Mouse (Mus musculus) neural tube, embryonic 13.5 days (tissue): ENCODE measurements around the gene Crocc2. TPM values are rescaled to one million over a fixed set of nuclear protein-coding genes. Genes with fewer than 3 reads are reported as not detected.
"Not testable (repeated sequence)": the region's sequence is repeated elsewhere in the genome, so short reads cannot be mapped to it uniquely, and the experiment has no call there.

Experiments
- ATAC-seq: fragments of 200-750 bp; cut with Nextera tagmentation; 2 replicates; pipeline ENCODE4 v1.8.0; 2017; ENCODE audit warnings: low read depth, mild to moderate bottlenecking, moderate TSS enrichment, moderate library complexity
- H3K27ac ChIP-seq: fragments of 300-500 bp; sonication (generic); replicated peaks from 2 replicates; pipeline ENCODE4 v1.5.1; 2015; ENCODE audit warnings: moderate library complexity, mild to moderate bottlenecking, inconsistent platforms
- H3K27me3 ChIP-seq: fragments of 300-500 bp; sonication (generic); 2 replicates; pipeline ENCODE4 v1.6.1; 2015; ENCODE audit warnings: mild to moderate bottlenecking, inconsistent platforms
- H3K36me3 ChIP-seq: fragments of 300-500 bp; sonication (generic); 2 replicates; pipeline ENCODE4 v1.6.1; 2015; ENCODE audit warnings: mild to moderate bottlenecking, inconsistent platforms
- H3K4me1 ChIP-seq: fragments of 300-500 bp; sonication (generic); replicated peaks from 2 replicates; pipeline ENCODE4 v1.6.1; 2015; ENCODE audit warnings: inconsistent platforms
- H3K4me2 ChIP-seq: fragments of 300-500 bp; sonication (generic); 2 replicates; pipeline ENCODE4 v1.6.1; 2015; ENCODE audit warnings: inconsistent platforms, mild to moderate bottlenecking, moderate library complexity
- H3K4me3 ChIP-seq: fragments of 300-500 bp; sonication (generic); 2 replicates; pipeline ENCODE4 v1.5.1; 2015; ENCODE audit warnings: mild to moderate bottlenecking, inconsistent platforms
- H3K9ac ChIP-seq: fragments of 300-500 bp; sonication (generic); 2 replicates; pipeline ENCODE4 v1.6.1; 2015; ENCODE audit warnings: moderate library complexity, mild to moderate bottlenecking, inconsistent platforms
- H3K9me3 ChIP-seq: fragments of 300-500 bp; sonication (generic); 2 replicates; pipeline ENCODE4 v1.6.1; 2016; ENCODE audit warnings: inconsistent platforms
- WGBS: fragments of 180-500 bp; shearing (Covaris S2); methylation state at CpG from one replicate; pipeline ENCODE4 v1.1.7; 2015; 5-methylcytosine and 5-hydroxymethylcytosine counted together
- polyA plus RNA-seq: library from polyadenylated mRNA; unstranded; fragments of >200 nt; fragmentation: Nextera tagmentation; extraction: Ambion mirVana; gene quantifications from 2 replicates; pipeline ENCODE4 v1.2.1, GENCODE M21; 2015

Gene Crocc2
- polyA plus RNA-seq, 1 experiment from 2014 or later = 0.35 TPM

DNA sequence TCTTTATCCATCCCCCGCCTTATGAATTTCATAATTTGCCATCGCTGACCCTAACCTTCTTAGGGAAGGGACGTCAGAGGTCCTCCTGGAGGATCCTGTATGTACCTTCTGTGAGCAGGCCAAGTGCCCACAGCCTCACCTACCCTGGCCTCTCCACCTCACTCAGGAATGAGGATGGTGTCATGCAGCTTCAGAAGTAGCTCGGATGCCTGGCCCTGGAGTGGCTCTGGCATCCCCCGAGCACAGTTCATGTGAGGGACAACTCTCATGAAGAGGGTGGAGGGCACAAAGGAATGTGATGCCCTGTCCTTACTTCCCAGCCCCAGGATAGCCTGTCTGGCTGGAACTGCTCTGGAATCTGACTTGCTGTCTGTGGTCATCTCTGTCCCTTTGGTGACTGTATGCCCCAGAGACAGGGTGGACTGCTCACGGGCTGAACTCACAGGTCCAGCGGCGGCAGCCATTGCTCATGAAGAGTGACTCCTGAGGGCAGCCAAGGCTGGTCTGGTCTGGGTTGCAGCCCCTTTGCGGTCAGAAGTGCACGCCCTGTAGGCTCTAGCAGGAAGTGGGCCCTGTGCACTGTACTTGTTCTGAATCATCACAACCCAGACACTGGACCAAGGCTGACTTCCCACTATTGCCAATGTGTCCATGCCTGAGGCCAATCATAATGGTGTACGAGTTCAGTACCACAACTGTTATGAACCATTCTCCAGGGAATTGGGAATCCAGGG lies 2.0 kb upstream of the Crocc2 start:
- no peak overlapping the region for H3K4me2 ChIP-seq
- no peaks in the 10 kb centered on the region for H3K27me3 ChIP-seq
- H3K36me3 ChIP-seq = no peaks in the 10 kb centered on the region
- no peaks in the 10 kb centered on the region for H3K9me3 ChIP-seq
- no peak overlapping the region for H3K27ac ChIP-seq
- ATAC-seq = no peak; the same call in 1 of the 2 replicates
- H3K4me3 ChIP-seq = no peak overlapping the region
- 83% methylated on average over 11 of the region's 11 CpGs for WGBS
- H3K9ac ChIP-seq = no peak overlapping the region
- H3K4me1 ChIP-seq = peaks cover 9% of the 10 kb centered on the region; the same call in 1 of the 2 replicates

DNA sequence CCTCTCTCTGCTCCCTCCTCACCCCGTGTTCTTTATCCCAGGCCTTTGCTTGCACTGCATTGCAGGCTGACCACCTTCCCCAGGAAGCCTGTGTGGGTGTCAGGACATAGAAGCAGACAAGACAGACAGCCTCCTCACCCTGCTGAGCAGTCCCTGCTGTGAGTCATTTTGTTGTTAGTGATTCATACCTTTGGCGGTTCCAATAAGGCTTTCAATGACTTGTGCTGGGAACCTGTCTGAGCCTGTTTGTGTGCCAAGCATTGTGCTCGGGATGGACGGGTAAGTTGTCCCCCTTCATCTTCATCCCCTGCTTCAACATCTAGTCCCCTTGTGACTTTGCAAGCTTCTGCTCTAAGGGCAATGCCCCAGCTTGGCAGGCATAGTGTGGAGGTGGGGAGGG lies 5.1 kb downstream of the Crocc2 start:
- H3K9ac ChIP-seq = no peak overlapping the region
- no peaks in the 10 kb centered on the region for H3K9me3 ChIP-seq
- no peak overlapping the region for H3K4me3 ChIP-seq
- WGBS = 73% methylated on average over 4 of the region's 4 CpGs
- no peak overlapping the region for H3K27ac ChIP-seq
- ATAC-seq = no peak
- H3K36me3 ChIP-seq = no peaks in the 10 kb centered on the region
- 0 out of 2 replicates have a peak, but pooled peaks cover 23% of the 10 kb centered on the region for H3K27me3 ChIP-seq
- peaks cover 23% of the 10 kb centered on the region for H3K4me1 ChIP-seq
- H3K4me2 ChIP-seq = no peak overlapping the region

DNA sequence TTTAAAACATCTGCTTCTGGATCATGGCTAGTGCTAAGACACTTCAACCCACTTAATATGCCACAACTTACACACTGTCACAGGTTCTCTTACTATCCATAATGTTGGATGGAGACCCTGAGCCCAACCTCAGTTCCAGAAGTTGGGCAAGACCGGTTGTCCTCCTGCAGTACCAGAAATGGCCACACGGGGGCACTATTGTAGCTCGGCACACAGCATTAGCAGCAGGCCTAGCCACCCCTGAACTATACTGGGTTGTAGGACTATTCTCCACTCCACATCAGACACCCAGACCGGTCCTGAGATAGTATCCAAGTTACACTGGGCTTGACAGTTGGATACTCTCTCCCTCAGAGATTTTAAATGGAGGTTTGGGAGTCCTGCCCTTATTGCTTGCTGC lies 5.9 kb downstream of the Crocc2 start:
- peak; percentile 70 for ATAC-seq
- no peak overlapping the region for H3K4me3 ChIP-seq
- H3K4me2 ChIP-seq = no peak overlapping the region
- no peaks in the 10 kb centered on the region for H3K9me3 ChIP-seq
- no peak overlapping the region for H3K27ac ChIP-seq
- H3K9ac ChIP-seq = no peak overlapping the region
- no peaks in the 10 kb centered on the region for H3K36me3 ChIP-seq
- peaks cover 22% of the 10 kb centered on the region for H3K4me1 ChIP-seq
- 1% methylated on average over 4 of the region's 4 CpGs for WGBS
- 0 out of 2 replicates have a peak, but pooled peaks cover 23% of the 10 kb centered on the region for H3K27me3 ChIP-seq

DNA sequence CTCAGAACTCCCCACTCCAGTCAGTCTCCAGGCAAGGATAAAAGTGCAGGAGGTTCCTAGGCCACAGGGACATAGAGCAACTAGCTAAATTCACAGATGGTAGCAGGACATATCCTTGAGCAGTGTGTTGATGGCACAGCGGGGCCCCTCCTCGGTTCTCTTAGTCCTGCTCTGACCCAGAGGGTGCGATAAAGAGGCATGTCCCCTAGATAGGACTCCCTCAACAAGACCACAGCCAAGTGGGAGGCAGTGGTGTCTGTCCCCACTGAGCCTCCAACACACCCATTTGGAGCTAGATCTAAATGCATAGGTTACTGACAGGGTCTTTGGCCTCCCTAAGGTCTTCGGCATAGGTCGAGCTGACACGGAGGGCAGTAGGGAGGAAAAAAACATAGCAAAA lies 7.3 kb downstream of the Crocc2 start:
- Histone ChIP-seq H3K4me2 (peak overlapping the region; percentile 81), H3K9me3 (no peaks in the 10 kb centered on the region), H3K27ac (no peak overlapping the region), H3K4me3 (peak overlapping the region; percentile 43; the same call in 1 of the 2 replicates), H3K9ac (peak overlapping the region; percentile 71; the same call in 1 of the 2 replicates), H3K4me1 (peaks cover 22% of the 10 kb centered on the region), H3K36me3 (no peaks in the 10 kb centered on the region), H3K27me3 (0 out of 2 replicates have a peak, but pooled peaks cover 23% of the 10 kb centered on the region)
- 20% methylated on average over 6 of the region's 6 CpGs for WGBS
- ATAC-seq = no peak

DNA sequence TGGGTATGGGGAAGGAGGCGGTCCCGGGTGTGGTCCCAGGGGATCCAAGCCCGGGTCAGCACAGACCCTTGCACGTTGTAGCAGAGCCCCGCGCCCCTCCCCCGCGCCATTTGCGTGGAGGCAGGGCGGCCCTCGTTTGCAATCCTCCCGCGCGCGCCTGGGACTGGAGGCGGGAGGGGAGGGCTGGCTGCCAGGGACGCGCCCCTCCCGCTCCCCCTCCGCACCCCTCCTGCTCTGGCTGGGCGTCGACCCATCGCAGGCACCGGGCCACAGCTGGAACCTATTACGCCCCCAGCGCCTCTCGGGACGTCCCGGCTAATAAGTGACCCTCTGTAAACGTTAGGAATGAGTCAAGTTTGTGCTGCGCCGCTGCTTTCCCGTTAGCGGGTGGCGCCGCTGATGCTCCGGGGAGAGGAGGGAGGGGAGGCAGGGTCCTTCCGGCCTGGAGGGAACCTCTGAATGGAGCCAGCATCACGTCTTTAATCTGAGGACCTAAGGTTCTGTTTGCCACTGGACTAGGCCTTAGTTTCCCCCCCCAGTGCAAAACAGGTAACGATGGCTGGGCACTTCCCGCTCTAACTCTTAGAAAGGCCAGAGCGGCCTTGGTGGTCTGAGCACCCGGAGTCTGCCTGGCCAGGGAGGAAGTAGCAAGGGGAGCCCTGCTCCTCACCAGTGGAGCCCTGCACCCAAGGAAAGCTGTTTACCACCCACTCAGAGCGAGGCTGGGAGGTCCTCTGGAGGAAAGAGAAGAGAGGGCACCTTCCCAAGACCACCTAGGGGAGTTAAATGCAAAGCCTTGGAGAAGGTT lies 8.2 kb downstream of the Crocc2 start:
- peak; percentile 62 for ATAC-seq
- WGBS = 2% methylated on average over 44 of the region's 44 CpGs
- H3K27ac ChIP-seq = peak overlapping the region; percentile 33; the same call in 1 of the 2 replicates

DNA sequence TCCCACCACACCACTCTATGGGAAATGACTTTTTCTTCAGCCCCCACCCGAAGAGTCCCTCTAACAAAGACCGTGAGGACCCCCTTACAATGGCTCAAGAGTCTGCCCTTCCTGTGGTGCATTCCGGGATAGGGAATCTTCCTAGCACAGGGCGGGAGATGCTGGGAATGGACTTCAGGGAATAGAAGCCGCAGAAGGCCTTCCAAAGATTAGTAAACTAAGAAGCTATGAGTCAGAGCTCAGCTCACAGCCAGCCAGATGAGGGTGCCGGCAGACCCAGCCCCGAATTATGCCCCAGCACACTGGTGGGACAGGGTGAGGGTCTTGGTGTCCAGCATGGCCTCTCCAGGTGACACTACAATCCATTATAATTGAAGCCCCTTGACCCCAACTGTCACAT lies 13.8 kb downstream of the Crocc2 start:
- no peak for ATAC-seq
- Histone ChIP-seq H3K4me2 (no peak overlapping the region), H3K4me1 (peaks cover 1% of the 10 kb centered on the region; the same call in 1 of the 2 replicates), H3K36me3 (no peaks in the 10 kb centered on the region), H3K27ac (no peak overlapping the region), H3K9me3 (no peaks in the 10 kb centered on the region), H3K9ac (no peak overlapping the region), H3K27me3 (peaks cover 14% of the 10 kb centered on the region; the same call in 1 of the 2 replicates), H3K4me3 (no peak overlapping the region)
- 86% methylated on average over 7 of the region's 7 CpGs for WGBS

More for the DNA sequence above, 8.2 kb downstream of the Crocc2 start:
- Histone ChIP-seq H3K4me1 (peaks cover 22% of the 10 kb centered on the region), H3K4me3 (peak overlapping the region; percentile 43), H3K27me3 (0 out of 2 replicates have a peak, but pooled peaks cover 23% of the 10 kb centered on the region), H3K4me2 (peak overlapping the region; percentile 81), H3K9me3 (no peaks in the 10 kb centered on the region), H3K9ac (peak overlapping the region; percentile 71), H3K36me3 (no peaks in the 10 kb centered on the region)

DNA sequence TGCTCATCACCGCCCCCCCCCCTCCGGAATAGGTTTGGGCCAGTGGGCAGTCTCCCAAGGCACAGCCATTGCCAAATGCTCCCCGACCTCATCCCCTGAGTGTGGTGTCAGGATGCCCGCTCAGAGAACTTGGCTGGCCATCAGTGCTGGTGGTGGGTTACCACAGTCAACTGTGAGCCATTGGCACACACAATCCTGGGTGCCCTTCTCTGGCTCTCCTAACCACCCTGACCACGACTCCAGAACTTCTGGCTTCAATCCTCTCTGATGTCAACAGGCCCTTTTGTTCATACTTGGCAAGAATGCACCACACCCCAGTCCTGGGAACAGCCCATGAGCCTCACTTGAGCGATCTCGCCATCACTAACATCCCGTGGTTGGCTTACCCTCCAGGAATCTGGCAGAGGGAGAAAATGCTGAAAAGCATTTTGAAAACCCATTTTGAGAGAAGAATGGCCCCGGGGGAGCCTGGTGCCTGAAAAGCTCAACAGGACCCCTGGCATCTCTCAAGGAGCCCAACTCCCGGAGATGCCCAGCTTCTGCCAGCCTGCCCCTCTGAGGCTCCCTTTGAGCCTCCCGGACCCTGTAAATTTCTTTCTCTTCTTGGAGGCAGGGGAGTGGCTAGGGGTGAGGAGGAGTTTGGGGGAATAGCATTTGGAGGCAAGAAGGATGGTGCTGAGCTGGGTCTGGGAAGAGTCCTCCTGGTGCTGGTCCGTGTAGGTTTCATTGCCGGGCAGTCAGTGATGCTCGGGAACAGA lies 15.7 kb downstream of the Crocc2 start:
- peaks cover 10% of the 10 kb centered on the region for H3K27me3 ChIP-seq
- no peak overlapping the region for H3K27ac ChIP-seq
- 76% methylated on average over 14 of the region's 14 CpGs for WGBS

DNA sequence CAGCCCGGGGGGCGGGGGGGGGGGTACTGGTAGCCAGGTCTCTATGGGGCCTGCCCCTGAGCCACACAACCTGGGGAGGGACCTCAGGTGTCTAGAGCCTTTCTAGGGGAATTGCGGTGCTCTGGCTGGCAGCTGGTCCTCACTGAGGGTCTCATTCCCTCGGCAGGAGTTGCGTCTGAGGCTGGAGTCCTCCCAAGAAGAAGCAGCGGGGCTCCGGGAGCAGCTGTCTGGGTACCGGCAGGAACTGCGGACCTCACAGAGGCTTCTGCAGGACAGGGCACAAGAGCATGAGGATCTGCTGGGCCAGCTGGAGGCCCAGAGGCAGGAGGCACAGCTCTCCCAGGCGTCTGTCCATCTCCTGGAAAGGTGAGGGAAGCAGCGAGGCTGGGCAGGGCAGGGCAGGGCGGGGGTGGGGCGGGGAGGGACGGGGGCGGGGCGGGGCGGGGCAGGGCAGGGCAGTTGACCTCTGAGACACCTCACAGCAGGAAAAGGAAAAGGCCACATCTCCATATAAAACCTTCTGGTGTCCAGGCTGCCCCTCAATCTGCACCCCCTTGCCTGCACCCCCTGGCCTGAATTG lies 22.3 kb downstream of the Crocc2 start:
- no peak for ATAC-seq
- H3K4me3 ChIP-seq = no peak overlapping the region
- H3K4me1 ChIP-seq = peaks cover 7% of the 10 kb centered on the region; the same call in 1 of the 2 replicates
- no peak overlapping the region for H3K27ac ChIP-seq
- no peak overlapping the region for H3K4me2 ChIP-seq
- H3K36me3 ChIP-seq = no peaks in the 10 kb centered on the region
- no peaks in the 10 kb centered on the region for H3K9me3 ChIP-seq
- no peak overlapping the region for H3K9ac ChIP-seq
- H3K27me3 ChIP-seq = peaks cover 24% of the 10 kb centered on the region
- WGBS = 2% methylated on average over 11 of the region's 17 CpGs

More for the DNA sequence above, 15.7 kb downstream of the Crocc2 start:
- ATAC-seq = no peak
- Histone ChIP-seq H3K4me2 (no peak overlapping the region), H3K9me3 (no peaks in the 10 kb centered on the region), H3K4me3 (no peak overlapping the region), H3K4me1 (no peaks in the 10 kb centered on the region), H3K9ac (no peak overlapping the region), H3K36me3 (no peaks in the 10 kb centered on the region)

DNA sequence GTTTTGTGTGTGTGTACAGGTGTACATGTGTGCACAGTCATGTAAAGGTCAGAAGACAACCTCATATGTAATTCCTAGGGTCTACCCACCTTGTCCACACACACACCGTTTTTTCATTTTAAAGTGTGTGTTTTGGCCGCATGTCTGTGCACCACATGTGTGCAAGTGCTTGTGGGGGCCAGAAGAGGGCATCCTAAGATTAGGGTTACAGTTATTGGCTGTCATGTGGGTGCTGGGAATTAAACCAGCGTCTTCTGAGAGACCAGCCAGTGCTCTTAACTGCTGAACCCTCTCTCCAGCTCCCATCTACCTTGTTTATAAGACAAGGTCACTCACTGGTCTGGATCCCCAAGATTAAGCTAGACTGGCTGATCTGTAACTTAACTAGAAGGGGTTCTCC lies 26.4 kb downstream of the Crocc2 start:
- no peak overlapping the region for H3K27ac ChIP-seq
- no peaks in the 10 kb centered on the region for H3K9me3 ChIP-seq
- ATAC-seq = no peak
- WGBS = 85% methylated on average over 3 of the region's 3 CpGs
- no peak overlapping the region for H3K4me3 ChIP-seq
- no peak overlapping the region for H3K9ac ChIP-seq
- H3K36me3 ChIP-seq = no peaks in the 10 kb centered on the region
- peaks cover 6% of the 10 kb centered on the region; the same call in 1 of the 2 replicates for H3K27me3 ChIP-seq
- no peak overlapping the region for H3K4me2 ChIP-seq
- peaks cover 7% of the 10 kb centered on the region; the same call in 1 of the 2 replicates for H3K4me1 ChIP-seq

DNA sequence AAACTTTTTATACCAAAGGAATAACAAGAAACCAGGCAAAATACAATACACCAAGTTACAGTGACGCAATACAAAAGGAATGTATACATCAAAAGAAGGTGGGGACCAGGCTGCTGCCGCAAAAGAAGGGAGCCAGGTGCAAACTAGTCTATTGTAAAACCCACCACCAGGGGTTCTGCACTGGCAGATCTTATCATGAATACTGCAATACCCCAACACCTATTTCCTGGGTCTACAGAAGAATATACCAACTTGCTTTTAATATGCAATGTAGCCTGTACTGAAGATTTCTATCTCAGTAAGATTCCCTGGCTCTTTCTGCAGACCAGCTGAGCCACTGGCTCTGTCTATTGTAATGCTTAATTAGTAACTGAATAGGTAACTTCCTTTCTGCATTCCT lies 28.9 kb downstream of the Crocc2 start:
- 98% methylated on average over 2 of the region's 2 CpGs for WGBS
- not testable (repeated sequence) for H3K4me3 ChIP-seq, H3K4me1 ChIP-seq, H3K27ac ChIP-seq, H3K9me3 ChIP-seq, H3K36me3 ChIP-seq, H3K4me2 ChIP-seq, H3K9ac ChIP-seq, ATAC-seq, H3K27me3 ChIP-seq

DNA sequence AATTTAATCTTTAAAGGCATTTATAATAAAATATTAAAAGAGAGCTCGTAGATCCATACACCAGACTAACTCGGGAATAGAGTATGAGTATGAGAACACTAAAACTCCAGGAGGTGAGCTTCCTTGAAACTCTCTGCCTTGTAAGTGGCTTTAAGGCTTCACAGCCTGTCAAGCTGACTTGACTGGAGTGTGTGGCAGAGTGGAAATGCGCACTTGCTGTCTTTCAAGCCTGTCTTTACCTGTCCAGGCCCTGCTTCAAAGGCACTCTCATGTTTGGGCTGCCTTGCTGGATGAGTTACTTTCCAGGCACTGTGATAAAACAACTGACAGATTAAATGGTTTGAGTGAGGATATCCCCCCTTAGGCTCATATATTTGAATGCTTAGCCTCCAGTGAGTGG lies 29.4 kb downstream of the Crocc2 start:
- no peaks in the 10 kb centered on the region for H3K36me3 ChIP-seq
- H3K9ac ChIP-seq = no peak overlapping the region
- no peaks in the 10 kb centered on the region for H3K9me3 ChIP-seq
- no peaks in the 10 kb centered on the region for H3K27me3 ChIP-seq
- H3K4me3 ChIP-seq = no peak overlapping the region
- 87% methylated on average over 3 of the region's 3 CpGs for WGBS
- no peak overlapping the region for H3K4me2 ChIP-seq
- ATAC-seq = no peak
- no peaks in the 10 kb centered on the region for H3K4me1 ChIP-seq
- H3K27ac ChIP-seq = no peak overlapping the region
